Comparison of ENCODE assay signal across 9 mouse cellular contexts in the genomic region with DNA sequence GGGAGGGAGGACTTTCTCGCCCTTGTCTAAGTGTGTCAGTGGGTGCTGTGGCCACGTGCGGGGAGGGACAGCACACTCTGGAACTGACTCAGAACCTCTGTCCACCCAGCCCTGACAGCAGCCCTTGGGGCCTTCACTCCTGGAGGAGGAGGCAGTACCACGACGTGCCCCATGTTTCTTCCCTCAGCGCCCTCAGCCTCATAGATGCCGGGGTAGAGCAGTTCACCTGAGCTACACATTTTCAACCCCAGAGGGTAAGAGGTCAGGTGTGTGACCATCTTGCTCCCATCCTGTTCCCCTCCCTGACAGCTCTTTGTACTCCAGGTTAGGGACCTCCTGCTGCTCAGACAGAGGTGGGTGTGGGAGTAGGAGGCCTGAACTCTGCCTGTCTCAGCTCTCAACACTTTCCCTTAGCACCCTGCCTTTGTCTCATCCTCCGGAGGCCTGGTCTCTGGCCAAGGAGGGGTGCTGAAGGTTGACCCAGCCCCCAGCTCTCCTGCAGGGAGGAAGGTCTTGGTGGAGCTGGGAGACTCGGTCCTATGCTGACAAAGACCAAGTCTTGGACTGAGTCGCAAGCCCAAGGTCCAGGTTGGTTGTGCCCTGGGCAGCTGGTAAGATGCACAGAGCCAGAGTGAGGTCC.
DNase-seq lines count a peak whose midpoint lies in the region; ATAC-seq and TF ChIP-seq lines count a peak whose summit lies in the region.
"Had no signal": no experiment of that assay in that cellular context is flagged by ENCODE, and none has a peak within 500 bp of the region (broad histone marks: within the 10 kb centered on the region; RNA-seq: fewer than 3 reads in every experiment).

No protein-coding gene starts in this region.

- intact Hi-C loops in heart, postnatal 25 days (cut with DNase I), result loop anchor here (2.0 kb wide), 1 partner anchor 42 kb away; no protein-coding TSS in a partner anchor

- H3K36me3 ChIP-seq in heart, embryonic 13.5 days, result no peaks in the 10 kb centered on the region
- no peaks in the 10 kb centered on the region for H3K36me3 ChIP-seq in forebrain, postnatal 0 days (ENCODE audit: insufficient read depth)
- no peaks in the 10 kb centered on the region for H3K36me3 ChIP-seq in neural tube, embryonic 15.5 days

- no peak overlapping the region for H3K4me3 ChIP-seq in heart, embryonic 13.5 days
- no peak overlapping the region for H3K4me3 ChIP-seq in forebrain, postnatal 0 days (ENCODE audit: low read depth, low read length)
- H3K4me3 ChIP-seq in neural tube, embryonic 15.5 days (replicated peaks), result no peak overlapping the region
- H3K4me3 ChIP-seq: erythroblast, embryonic 14.5 days had no signal

- H3K4me1 ChIP-seq in heart, embryonic 13.5 days, result peaks cover 70% of the 10 kb centered on the region
- H3K4me1 ChIP-seq in forebrain, postnatal 0 days (ENCODE audit: insufficient read depth), result peaks cover 8% of the 10 kb centered on the region
- peaks cover 48% of the 10 kb centered on the region for H3K4me1 ChIP-seq in neural tube, embryonic 15.5 days

- peak overlapping the region; percentile 24 for H3K9ac ChIP-seq in heart, embryonic 13.5 days
- no peak overlapping the region for H3K9ac ChIP-seq in forebrain, postnatal 0 days
- no peak overlapping the region for H3K9ac ChIP-seq in neural tube, embryonic 15.5 days (replicated peaks)

- no peaks in the 10 kb centered on the region for H3K9me3 ChIP-seq in heart, embryonic 13.5 days
- H3K9me3 ChIP-seq in forebrain, postnatal 0 days (ENCODE audit: low read length), result no peaks in the 10 kb centered on the region
- H3K9me3 ChIP-seq in neural tube, embryonic 15.5 days (replicated peaks), result no peaks in the 10 kb centered on the region

- no peak for TF ChIP-seq CTCF in forebrain, postnatal 0 days (IDR thresholded peaks at IDR 0.05; ENCODE audit: low read depth)

- DNase-seq in heart, postnatal 25 days (ENCODE audit: low spot score), result no peak
- no peak for DNase-seq in forebrain, postnatal 0 days
- DNase-seq in kidney, postnatal 14 days, result peak; percentile 62
- no peak for DNase-seq in natural killer cell, adult 2 months (ENCODE audit: low spot score in 2 of 2)
- DNase-seq in lung, postnatal 14 days, result no peak

- ATAC-seq in heart, embryonic 13.5 days (ENCODE audit: extremely low read depth, insufficient number of reproducible peaks, low FRiP score, low TSS enrichment), result no peak
- no peak for ATAC-seq in forebrain, postnatal 0 days
- ATAC-seq in neural tube, embryonic 15.5 days (ENCODE audit: low FRiP score), result 0 out of 2 replicates have a peak, but pooled peaks have one; percentile 42
- ATAC-seq in CD4-positive, CD25-positive, alpha-beta regulatory T cell, adult 4 months, result no peak

- H3K27ac ChIP-seq in heart, embryonic 13.5 days (replicated peaks), result peak overlapping the region; percentile 93
- H3K27ac ChIP-seq in forebrain, postnatal 0 days (ENCODE audit: low read depth, low read length), result 0 out of 2 replicates have a peak overlapping the region, but pooled peaks have one; percentile 66
- H3K27ac ChIP-seq in neural tube, embryonic 15.5 days (replicated peaks), result peak overlapping the region; percentile 77

- 58% methylated on average over 10 of the region's 10 CpGs for WGBS in heart, embryonic 13.5 days
- WGBS in forebrain, postnatal 0 days, result 62% methylated on average over 10 of the region's 10 CpGs
- whole genome bisulfite sequencing in neural tube, embryonic 15.5 days, result 66% methylated on average over 10 of the region's 10 CpGs

- no peaks in the 10 kb centered on the region for H3K27me3 ChIP-seq in heart, embryonic 13.5 days (replicated peaks)
- H3K27me3 ChIP-seq in forebrain, postnatal 0 days (ENCODE audit: insufficient read depth, low read length), result no peaks in the 10 kb centered on the region
- H3K27me3 ChIP-seq in neural tube, embryonic 15.5 days (replicated peaks), result no peaks in the 10 kb centered on the region

- H3K4me2 ChIP-seq in heart, embryonic 13.5 days, result no peak overlapping the region
- H3K4me2 ChIP-seq in forebrain, postnatal 0 days (ENCODE audit: low read depth), result no peak overlapping the region
- H3K4me2 ChIP-seq in neural tube, embryonic 15.5 days, result no peak overlapping the region
